Mouse (Mus musculus) hindbrain, postnatal 0 days (tissue): ENCODE measurements at regions not wholly inside any gene's neighbourhood (a gene's known extent, or its start where the extent isn't known, plus 50 kb on each side); places are given as distances from the start of the nearest gene placed in this dataset.

Experiments
- ATAC-seq: fragments of 200-750 bp; cut with Nextera tagmentation; 2 replicates; pipeline ENCODE4 v1.8.0; 2017; ENCODE audit warnings: mild to moderate bottlenecking, moderate TSS enrichment, moderate library complexity
- DNase-seq: peaks from one replicate; pipeline ENCODE4 v3.0.0-alpha.2; 2015; ENCODE audit warnings: low spot score
- H3K27ac ChIP-seq: fragments of 300-500 bp; sonication (generic); 2 replicates; pipeline ENCODE4 v1.5.1; 2014; ENCODE audit warnings: mild to moderate bottlenecking
- H3K27me3 ChIP-seq: fragments of 300-500 bp; sonication (generic); 2 replicates; pipeline ENCODE4 v1.6.1; 2014; ENCODE audit warnings: low read length, mixed read lengths; ENCODE audit not compliant: insufficient read depth
- H3K36me3 ChIP-seq: fragments of 300-500 bp; sonication (generic); 2 replicates; pipeline ENCODE4 v1.6.1; 2014; ENCODE audit warnings: low read length, mixed read lengths; ENCODE audit not compliant: insufficient read depth
- H3K4me1 ChIP-seq: fragments of 300-500 bp; sonication (generic); 2 replicates; pipeline ENCODE4 v1.6.1; 2014; ENCODE audit warnings: antibody characterized with exemption, low read length, mixed read lengths; ENCODE audit not compliant: insufficient read depth
- H3K4me2 ChIP-seq: fragments of 300-500 bp; sonication (generic); 2 replicates; pipeline ENCODE4 v1.6.1; 2014; ENCODE audit warnings: low read depth, mild to moderate bottlenecking, low read length, moderate library complexity, mixed read lengths
- H3K4me3 ChIP-seq: fragments of 300-500 bp; sonication (generic); 2 replicates; pipeline ENCODE4 v1.5.1; 2014; ENCODE audit warnings: low read length
- H3K9ac ChIP-seq: fragments of 300-500 bp; sonication (generic); replicated peaks from 2 replicates; pipeline ENCODE4 v1.6.1; 2014; ENCODE audit warnings: mild to moderate bottlenecking, low read length, moderate library complexity, mixed read lengths
- H3K9me3 ChIP-seq: fragments of 300-500 bp; sonication (generic); 2 replicates; pipeline ENCODE4 v1.6.1; 2016; ENCODE audit warnings: low read length, mixed read lengths
- CTCF ChIP-seq: IDR thresholded peaks from 2 replicates; pipeline ENCODE4 v1.5.1; 2016; ENCODE audit warnings: antibody characterized with exemption, control low read depth, low read depth
- WGBS: fragments of 180-500 bp; shearing (Covaris S2); extraction: QIAGEN DNeasy Blood & Tissue Kit; methylation state at CpG from one replicate; pipeline ENCODE4 v1.1.7; 2014; 5-methylcytosine and 5-hydroxymethylcytosine counted together

DNA sequence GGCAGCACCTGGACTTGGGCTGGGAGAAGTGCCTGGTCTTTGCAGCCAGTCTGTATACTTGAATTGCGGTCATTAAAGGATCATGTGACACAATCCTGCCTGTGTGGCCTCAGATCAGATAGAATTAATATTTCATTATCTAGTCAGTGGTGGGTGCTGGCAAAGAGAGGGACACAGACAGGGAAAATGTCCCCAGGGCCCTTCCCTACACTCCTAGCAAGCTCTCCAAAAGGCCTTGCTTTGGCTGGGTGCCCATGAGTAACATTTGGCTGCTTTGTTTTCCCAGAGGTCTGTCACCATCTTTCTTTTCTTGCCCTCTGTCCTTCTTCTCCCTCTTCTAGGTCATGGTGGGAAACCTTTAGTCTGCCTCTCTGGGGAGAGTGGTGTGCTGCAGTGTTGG lies 260.3 kb downstream of the Bcl11a start:
- Histone ChIP-seq H3K4me2 (no peak overlapping the region), H3K4me3 (no peak overlapping the region), H3K9me3 (no peaks in the 10 kb centered on the region), H3K9ac (no peak overlapping the region), H3K27ac (no peak overlapping the region), H3K4me1 (no peaks in the 10 kb centered on the region), H3K27me3 (no peaks in the 10 kb centered on the region), H3K36me3 (no peaks in the 10 kb centered on the region)
- ATAC-seq = 0 out of 2 replicates have a peak, but pooled peaks have one; percentile 12
- 83% methylated on average over 1 of the region's 1 CpGs for WGBS
- TF ChIP-seq CTCF = no peak
- DNase-seq = no peak

DNA sequence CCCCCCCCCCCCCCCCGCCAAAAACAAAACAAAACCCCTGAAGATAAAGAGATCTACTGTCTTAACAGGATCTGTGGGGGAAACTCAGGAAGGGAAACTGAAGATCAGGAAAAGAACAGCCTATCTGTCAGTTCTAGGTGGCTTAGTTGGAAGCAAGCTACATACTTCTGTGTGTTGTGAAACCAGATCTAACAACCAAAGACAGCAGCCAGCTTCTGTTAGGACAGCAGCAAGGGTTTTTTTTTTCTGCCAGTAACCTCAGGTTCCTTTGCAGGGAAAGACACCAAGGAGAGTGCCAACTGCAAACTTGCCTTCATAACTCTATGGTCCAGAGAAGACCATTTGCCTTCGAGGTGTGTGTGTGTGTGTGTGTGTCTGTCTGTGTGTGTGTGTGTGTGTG lies 261.2 kb downstream of the Bcl11a start:
- DNase-seq = no peak
- Histone ChIP-seq H3K9ac (no peak overlapping the region), H3K4me1 (no peaks in the 10 kb centered on the region), H3K36me3 (no peaks in the 10 kb centered on the region), H3K4me3 (no peak overlapping the region), H3K27me3 (no peaks in the 10 kb centered on the region), H3K27ac (no peak overlapping the region), H3K4me2 (no peak overlapping the region), H3K9me3 (no peaks in the 10 kb centered on the region)
- TF ChIP-seq CTCF = no peak
- ATAC-seq = no peak
- WGBS = 64% methylated on average over 2 of the region's 2 CpGs

DNA sequence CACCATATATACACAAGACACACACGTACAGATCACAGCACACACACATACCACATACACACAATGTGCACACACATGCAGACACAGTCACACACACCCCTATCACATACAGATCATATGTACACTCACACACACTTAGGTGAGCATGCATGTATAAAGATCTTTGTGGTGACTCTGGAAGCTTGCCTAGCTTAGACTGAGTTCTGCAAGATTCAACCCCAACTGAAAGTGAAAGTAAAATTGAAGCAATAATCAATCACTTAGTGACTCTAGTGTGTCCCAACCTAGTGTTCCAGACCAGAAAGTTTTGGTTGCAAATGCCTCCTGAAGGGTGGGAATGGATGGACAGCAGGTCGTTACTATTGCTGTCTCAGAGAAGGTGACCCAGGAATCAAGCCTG lies 262.8 kb downstream of the Bcl11a start:
- ATAC-seq (no peak), DNase-seq (no peak)
- WGBS = 86% methylated on average over 2 of the region's 2 CpGs
- no peak for TF ChIP-seq CTCF
- H3K9ac ChIP-seq = no peak overlapping the region
- no peaks in the 10 kb centered on the region for H3K4me1 ChIP-seq
- H3K9me3 ChIP-seq = no peaks in the 10 kb centered on the region
- no peaks in the 10 kb centered on the region for H3K36me3 ChIP-seq
- H3K27me3 ChIP-seq = no peaks in the 10 kb centered on the region
- no peak overlapping the region for H3K27ac ChIP-seq
- H3K4me3 ChIP-seq = no peak overlapping the region
- no peak overlapping the region for H3K4me2 ChIP-seq

DNA sequence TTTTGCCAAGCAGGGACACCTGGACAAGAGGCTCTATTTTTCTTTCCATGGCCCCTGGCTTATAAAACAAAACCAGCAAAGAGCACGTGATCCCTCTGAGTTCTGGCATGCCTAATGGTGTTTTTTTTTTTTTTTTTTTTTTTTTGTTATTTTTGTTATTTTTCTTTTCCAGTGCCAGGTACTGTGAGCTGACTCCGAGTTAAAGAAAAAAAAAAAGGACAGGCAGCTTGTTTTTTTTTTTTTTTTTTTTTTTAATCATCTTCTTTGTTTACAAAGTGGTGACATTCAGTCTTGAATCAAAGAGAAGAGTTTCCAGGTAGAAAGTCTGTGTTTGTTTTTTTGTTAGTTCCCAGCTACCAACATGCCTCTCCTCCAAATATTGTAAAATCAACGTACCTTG lies 263.8 kb downstream of the Bcl11a start:
- Histone ChIP-seq H3K4me1 (no peaks in the 10 kb centered on the region), H3K4me2 (no peak overlapping the region), H3K27ac (no peak overlapping the region), H3K27me3 (no peaks in the 10 kb centered on the region), H3K9ac (no peak overlapping the region), H3K9me3 (no peaks in the 10 kb centered on the region), H3K4me3 (no peak overlapping the region), H3K36me3 (no peaks in the 10 kb centered on the region)
- no peak for TF ChIP-seq CTCF
- WGBS = 63% methylated on average over 3 of the region's 3 CpGs
- ATAC-seq (no peak), DNase-seq (no peak)

DNA sequence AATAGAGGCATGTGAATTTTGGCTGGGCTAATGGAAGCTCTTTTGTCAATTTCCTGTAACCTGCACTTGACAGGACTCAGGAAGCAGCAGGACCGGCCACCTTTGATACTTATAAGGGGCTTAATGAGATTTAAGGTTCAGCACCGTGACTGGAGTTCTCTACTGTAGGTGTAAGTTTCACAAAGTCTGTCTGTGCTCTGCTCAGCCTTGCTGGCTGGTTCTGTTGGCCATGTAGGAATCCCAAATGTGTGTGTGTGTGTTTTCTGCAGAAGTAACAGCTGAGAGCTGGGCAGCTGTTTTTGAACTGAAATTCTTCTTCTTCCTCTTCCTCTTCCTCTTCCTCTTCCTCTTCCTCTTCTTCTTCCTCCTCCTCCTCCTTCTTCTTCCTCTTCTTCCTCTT lies 264.3 kb downstream of the Bcl11a start:
- H3K9ac ChIP-seq = no peak overlapping the region
- H3K36me3 ChIP-seq = no peaks in the 10 kb centered on the region
- no peak overlapping the region for H3K27ac ChIP-seq
- 61% methylated on average over 2 of the region's 2 CpGs for WGBS
- ATAC-seq (no peak), DNase-seq (no peak)
- TF ChIP-seq CTCF = no peak
- no peak overlapping the region for H3K4me2 ChIP-seq
- no peaks in the 10 kb centered on the region for H3K27me3 ChIP-seq
- no peaks in the 10 kb centered on the region for H3K4me1 ChIP-seq
- H3K4me3 ChIP-seq = no peak overlapping the region
- no peaks in the 10 kb centered on the region for H3K9me3 ChIP-seq

DNA sequence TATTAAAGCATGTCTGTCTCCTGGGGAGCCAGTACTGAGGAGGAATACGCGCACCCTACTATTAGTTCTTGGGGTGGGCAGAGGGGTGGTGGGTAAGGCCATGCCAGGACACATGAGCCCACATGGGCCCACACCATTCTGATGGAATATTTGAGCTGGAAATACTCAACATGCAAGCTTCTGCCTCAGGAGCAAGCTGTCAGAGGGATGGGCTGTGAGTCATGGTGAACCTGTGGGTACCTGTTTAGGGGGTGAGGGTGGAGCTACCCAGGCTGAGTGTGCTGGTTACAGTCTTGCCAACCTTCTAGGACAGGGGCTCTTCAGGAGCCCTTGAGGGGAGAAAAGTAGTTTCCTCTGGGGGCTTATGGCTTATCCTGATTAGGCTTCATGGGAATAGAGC lies 264.9 kb downstream of the Bcl11a start:
- Histone ChIP-seq H3K9ac (no peak overlapping the region), H3K4me1 (no peaks in the 10 kb centered on the region), H3K36me3 (no peaks in the 10 kb centered on the region), H3K27me3 (no peaks in the 10 kb centered on the region), H3K27ac (no peak overlapping the region), H3K9me3 (no peaks in the 10 kb centered on the region), H3K4me3 (no peak overlapping the region), H3K4me2 (no peak overlapping the region)
- DNase-seq (no peak), ATAC-seq (peak; percentile 6; the same call in 1 of the 2 replicates)
- no peak for TF ChIP-seq CTCF
- 84% methylated on average over 2 of the region's 2 CpGs for WGBS

DNA sequence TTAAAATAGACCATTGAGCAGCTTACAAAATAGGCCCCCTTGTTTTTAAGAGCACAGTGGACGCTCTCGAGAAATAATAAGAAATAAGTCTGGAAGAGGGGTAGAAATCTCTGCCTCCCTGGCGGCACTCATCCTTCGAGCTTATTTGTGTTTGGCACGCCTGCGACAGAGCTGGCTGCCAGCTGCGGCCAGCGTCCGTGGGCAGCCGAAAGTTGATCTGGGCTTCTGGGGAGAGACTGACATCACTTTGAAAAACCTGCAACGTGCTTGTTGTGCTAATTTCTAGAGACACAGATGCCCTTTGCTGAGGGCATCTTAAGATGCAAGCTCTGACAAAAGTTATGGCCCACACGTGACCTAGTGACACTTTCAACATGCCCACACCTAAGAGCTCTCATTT lies 269.4 kb downstream of the Bcl11a start:
- DNase-seq (peak; percentile 27), ATAC-seq (0 out of 2 replicates have a peak, but pooled peaks have one; percentile 38)
- Histone ChIP-seq H3K4me2 (no peak overlapping the region), H3K9ac (no peak overlapping the region), H3K36me3 (no peaks in the 10 kb centered on the region), H3K27me3 (no peaks in the 10 kb centered on the region), H3K4me1 (no peaks in the 10 kb centered on the region), H3K9me3 (no peaks in the 10 kb centered on the region), H3K4me3 (no peak overlapping the region), H3K27ac (no peak overlapping the region)
- 17% methylated on average over 12 of the region's 12 CpGs for WGBS
- no peak for TF ChIP-seq CTCF

DNA sequence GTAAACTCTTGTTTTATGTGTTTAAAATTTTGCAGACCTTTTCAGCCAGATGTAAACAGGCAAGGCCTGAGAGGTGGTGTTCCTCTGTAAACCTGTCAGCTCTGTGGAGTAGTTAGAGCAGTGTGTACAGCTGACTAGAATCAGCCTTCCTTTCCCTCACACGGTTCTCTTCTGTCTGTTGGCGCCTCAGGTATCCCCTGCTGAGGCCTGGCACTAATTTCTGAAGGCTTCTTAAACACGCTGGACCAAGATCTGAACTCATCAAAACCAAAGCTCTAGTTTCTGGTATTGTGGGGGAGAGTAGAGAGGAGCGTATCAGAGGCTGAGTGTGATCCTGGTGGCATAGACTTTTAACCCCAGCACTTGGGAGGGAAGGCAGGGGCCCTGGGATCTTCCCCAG lies 270.9 kb downstream of the Bcl11a start:
- H3K4me3 ChIP-seq = no peak overlapping the region
- TF ChIP-seq CTCF = no peak
- no peaks in the 10 kb centered on the region for H3K36me3 ChIP-seq
- no peak for ATAC-seq
- H3K27ac ChIP-seq = no peak overlapping the region
- no peaks in the 10 kb centered on the region for H3K9me3 ChIP-seq
- no peaks in the 10 kb centered on the region for H3K27me3 ChIP-seq
- no peaks in the 10 kb centered on the region for H3K4me1 ChIP-seq
- WGBS = 58% methylated on average over 4 of the region's 4 CpGs
- no peak overlapping the region for H3K4me2 ChIP-seq
- no peak for DNase-seq
- no peak overlapping the region for H3K9ac ChIP-seq
